Mouse (Mus musculus) myocyte (in vitro differentiated cells): ENCODE measurements around the gene Rpl3. TPM values are rescaled to one million over a fixed set of nuclear protein-coding genes. Genes with fewer than 3 reads are reported as not detected.
A peak's percentile ranks its signal among the peaks of the same experiment; 100 is the strongest.

Experiments used
- H3K27me3 ChIP-seq: one replicate; pipeline ENCODE4 v1.6.1; 2011; ENCODE audit not compliant: control insufficient read depth, insufficient read depth, insufficient read length
- H3K36me3 ChIP-seq: one replicate; pipeline ENCODE4 v1.6.1; 2011; ENCODE audit not compliant: control insufficient read depth, insufficient read depth
- H3K4me2 ChIP-seq: one replicate; pipeline ENCODE4 v1.6.1; 2011; ENCODE audit warnings: low read depth, control low read depth
- H3K4me3 ChIP-seq: one replicate; pipeline ENCODE4 v1.5.1; 2011; ENCODE audit warnings: mild to moderate bottlenecking, control low read depth, moderate library complexity
- H3K79me2 ChIP-seq: one replicate; pipeline ENCODE4 v1.6.1; 2011; ENCODE audit not compliant: control insufficient read depth, insufficient read depth
- H3ac ChIP-seq: one replicate; pipeline ENCODE4 v1.6.1; 2011; ENCODE audit not compliant: control insufficient read depth, insufficient read length
- CEBPB ChIP-seq: IDR thresholded peaks from 2 replicates; pipeline ENCODE4 v1.6.1; 2011; ENCODE audit warnings: mild to moderate bottlenecking, moderate library complexity; ENCODE audit not compliant: poor library complexity, insufficient read depth, severe bottlenecking
- E2F4 ChIP-seq: IDR thresholded peaks from one replicate; pipeline ENCODE4 v1.6.1; 2011; ENCODE audit warnings: mild to moderate bottlenecking, control low read depth, moderate library complexity; ENCODE audit not compliant: insufficient read depth
- MAX ChIP-seq: IDR thresholded peaks from one replicate; pipeline ENCODE4 v1.6.1; 2011; ENCODE audit warnings: low read depth, mild to moderate bottlenecking, control low read depth
- MYOD1 ChIP-seq, 3 experiments: IDR thresholded peaks; one replicate each; pipeline ENCODE4 v1.6.1; 2011; ENCODE audit warnings: control low read depth in 2 of 3, low read depth in 2 of 3, mild to moderate bottlenecking in 2 of 3, moderate library complexity in 1 of 3; ENCODE audit not compliant: insufficient read length in 2 of 3, control insufficient read depth in 1 of 3
- MYOG ChIP-seq, 3 experiments: IDR thresholded peaks; one replicate each; pipeline ENCODE4 v1.6.1; 2011; ENCODE audit warnings: control low read depth in 2 of 3, low read depth in 2 of 3, mild to moderate bottlenecking in 2 of 3; ENCODE audit not compliant: insufficient read length in 2 of 3, control insufficient read depth in 1 of 3, insufficient read depth in 1 of 3
- POLR2A ChIP-seq: IDR thresholded peaks from one replicate; pipeline ENCODE4 v1.6.1; 2011; ENCODE audit warnings: low read depth, mild to moderate bottlenecking, control low read depth, moderate library complexity; ENCODE audit not compliant: insufficient read length
- POLR2AphosphoS2 ChIP-seq: IDR thresholded peaks from one replicate; pipeline ENCODE4 v1.6.1; 2011; ENCODE audit warnings: low read depth, control low read depth; ENCODE audit not compliant: insufficient read length
- REST ChIP-seq: IDR thresholded peaks from one replicate; pipeline ENCODE4 v1.6.1; 2011; ENCODE audit warnings: mild to moderate bottlenecking, control low read depth, moderate library complexity; ENCODE audit not compliant: insufficient read depth, insufficient read length
- SRF ChIP-seq: IDR thresholded peaks from one replicate; pipeline ENCODE4 v1.6.1; 2011; ENCODE audit warnings: low read depth; ENCODE audit not compliant: control insufficient read depth, insufficient read length
- TCF12 ChIP-seq: IDR thresholded peaks from one replicate; pipeline ENCODE4 v1.6.1; 2011; ENCODE audit warnings: mild to moderate bottlenecking, control low read depth; ENCODE audit not compliant: poor library complexity, insufficient read depth, severe bottlenecking
- TCF3 ChIP-seq: IDR thresholded peaks from one replicate; pipeline ENCODE4 v1.6.1; 2011; ENCODE audit warnings: low read depth, control low read depth; ENCODE audit not compliant: insufficient read length
- USF1 ChIP-seq: IDR thresholded peaks from one replicate; pipeline ENCODE4 v1.6.1; 2011; ENCODE audit warnings: low read depth, mild to moderate bottlenecking, control low read depth, moderate library complexity
- polyA plus RNA-seq: library from polyadenylated mRNA; unstranded; fragments of >200 nt; fragmentation: generic; extraction: Trizol; gene quantifications from one replicate; pipeline ENCODE4 v1.2.1, GENCODE M21; 2012; ENCODE audit warnings: missing spikeins

The Rpl3 gene
- polyA plus RNA-seq, 1 experiment: 1,089 TPM

DNA sequence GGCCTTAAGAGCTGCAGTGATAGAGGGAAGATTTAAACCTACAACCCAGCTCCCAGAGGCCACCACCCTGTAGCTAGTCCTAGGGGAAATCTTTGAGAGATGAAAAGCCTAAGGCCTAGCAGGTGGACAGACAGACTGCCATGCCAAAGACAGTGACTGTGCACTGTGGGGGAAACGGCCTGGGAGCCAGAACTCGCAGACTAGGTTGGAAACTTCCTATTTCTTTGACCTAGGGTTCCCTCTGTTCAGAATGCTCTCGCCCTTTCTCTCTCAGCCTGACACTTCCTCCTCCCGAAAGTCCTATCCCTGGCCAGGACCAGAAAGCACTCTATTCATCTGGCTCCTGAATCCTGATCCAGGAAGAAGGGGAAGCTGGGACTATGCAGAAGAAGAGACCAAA, 49.5 kb downstream of the Rpl3 start:
- H3K36me3 ChIP-seq: no peaks in the 10 kb centered on the region
- no peak overlapping the region for H3K4me3 ChIP-seq
- TF ChIP-seq SRF: no peak
- no peak for TF ChIP-seq CEBPB
- TF ChIP-seq USF1: no peak
- TF ChIP-seq REST: no peak
- no peak overlapping the region for H3ac ChIP-seq
- H3K4me2 ChIP-seq: no peak overlapping the region
- no peaks in the 10 kb centered on the region for H3K79me2 ChIP-seq
- H3K27me3 ChIP-seq: no peaks in the 10 kb centered on the region

DNA sequence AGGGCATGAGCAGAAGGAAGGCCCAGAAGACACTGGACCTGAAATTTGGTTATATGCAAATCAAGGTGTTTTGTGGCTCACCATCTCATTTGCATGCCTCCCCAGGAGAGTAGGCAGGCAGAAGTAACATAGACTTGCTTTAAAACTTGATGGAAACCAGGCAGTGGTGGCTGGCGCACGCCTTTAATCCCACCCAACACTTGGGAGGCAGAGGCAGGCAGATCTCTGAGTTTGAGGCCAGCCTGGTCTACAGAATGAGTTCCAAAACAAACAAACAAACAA, 53.6 kb downstream of the Rpl3 start:
- H3ac ChIP-seq: no peak overlapping the region
- no peak overlapping the region for H3K4me3 ChIP-seq
- H3K4me2 ChIP-seq: peak overlapping the region; percentile 30
- no peaks in the 10 kb centered on the region for H3K79me2 ChIP-seq
- H3K27me3 ChIP-seq: no peaks in the 10 kb centered on the region
- TF ChIP-seq MAX (no peak), POLR2A (no peak), E2F4 (no peak), MYOG (IDR thresholded peaks at IDR 0.05; ENCODE audit: control insufficient read depth in 1 of 3, insufficient read depth in 1 of 3, insufficient read length in 2 of 3, low read depth in 2 of 3) (no peak), TCF3 (no peak), TCF12 (no peak), MYOD1 (IDR thresholded peaks at IDR 0.05; ENCODE audit: control insufficient read depth in 1 of 3, insufficient read length in 2 of 3, low read depth in 2 of 3) (no peak), CEBPB (no peak), REST (no peak), USF1 (no peak), POLR2AphosphoS2 (no peak), SRF (no peak)
- no peaks in the 10 kb centered on the region for H3K36me3 ChIP-seq

- no peak overlapping the region for H3ac ChIP-seq
- no peak overlapping the region for H3K4me3 ChIP-seq
- H3K36me3 ChIP-seq: no peaks in the 10 kb centered on the region
- no peaks in the 10 kb centered on the region for H3K27me3 ChIP-seq
- no peak for TF ChIP-seq TCF3
- TF ChIP-seq TCF12: no peak
- no peak for TF ChIP-seq POLR2AphosphoS2
- TF ChIP-seq USF1: no peak
- no peak for TF ChIP-seq REST
- TF ChIP-seq E2F4: no peak
- TF ChIP-seq SRF: no peak
- no peak for TF ChIP-seq MAX
- TF ChIP-seq CEBPB: no peak
- no peak for TF ChIP-seq POLR2A
- no peak for TF ChIP-seq MYOD1 (IDR thresholded peaks at IDR 0.05; ENCODE audit: control insufficient read depth in 1 of 3, insufficient read length in 2 of 3, low read depth in 2 of 3)
- TF ChIP-seq MYOG (IDR thresholded peaks at IDR 0.05; ENCODE audit: control insufficient read depth in 1 of 3, insufficient read depth in 1 of 3, insufficient read length in 2 of 3, low read depth in 2 of 3): no peak
- no peaks in the 10 kb centered on the region for H3K79me2 ChIP-seq
- peak overlapping the region; percentile 30 for H3K4me2 ChIP-seq
Measured at GRCm38 (mm10) chr15:80037255-80038109, 54.2 kb downstream of the Rpl3 start.

DNA sequence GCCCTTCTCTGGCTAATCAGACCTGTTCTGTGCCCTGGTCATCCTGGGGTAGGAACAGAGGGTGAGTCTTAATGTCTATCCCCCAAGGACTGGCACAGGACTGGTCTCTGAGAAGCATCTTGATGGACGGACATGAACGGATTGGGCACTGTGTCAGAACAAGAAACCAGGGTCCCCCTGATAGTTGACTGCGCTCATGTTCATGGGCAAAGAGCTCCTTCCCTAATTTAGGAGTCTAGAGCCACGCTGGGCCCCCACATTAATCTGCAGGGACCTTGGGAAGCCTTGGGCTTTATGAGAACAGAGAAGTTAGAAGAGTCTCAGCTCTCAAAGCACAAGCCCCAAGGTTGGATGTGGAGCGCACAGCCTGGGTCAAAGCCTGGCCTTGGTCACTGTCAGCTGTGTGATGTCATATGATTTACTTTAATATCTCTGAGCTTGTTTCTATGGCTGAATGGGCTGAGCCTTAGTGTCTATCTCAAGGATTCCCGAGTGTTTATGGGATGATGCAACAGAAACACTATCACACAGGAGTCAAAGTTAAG, 56.3 kb downstream of the Rpl3 start:
- H3K27me3 ChIP-seq: no peaks in the 10 kb centered on the region
- no peak overlapping the region for H3ac ChIP-seq
- no peak overlapping the region for H3K4me3 ChIP-seq
- no peaks in the 10 kb centered on the region for H3K36me3 ChIP-seq
- no peaks in the 10 kb centered on the region for H3K79me2 ChIP-seq
- H3K4me2 ChIP-seq: no peak overlapping the region
- TF ChIP-seq MAX: no peak
- TF ChIP-seq E2F4: no peak
- TF ChIP-seq TCF12: no peak
- TF ChIP-seq USF1: no peak
- no peak for TF ChIP-seq MYOG (IDR thresholded peaks at IDR 0.05; ENCODE audit: control insufficient read depth in 1 of 3, insufficient read depth in 1 of 3, insufficient read length in 2 of 3, low read depth in 2 of 3)
- no peak for TF ChIP-seq SRF
- no peak for TF ChIP-seq CEBPB
- TF ChIP-seq POLR2A: no peak
- no peak for TF ChIP-seq REST
- TF ChIP-seq POLR2AphosphoS2: no peak
- no peak for TF ChIP-seq MYOD1 (IDR thresholded peaks at IDR 0.05; ENCODE audit: control insufficient read depth in 1 of 3, insufficient read length in 2 of 3, low read depth in 2 of 3)
- TF ChIP-seq TCF3: no peak

DNA sequence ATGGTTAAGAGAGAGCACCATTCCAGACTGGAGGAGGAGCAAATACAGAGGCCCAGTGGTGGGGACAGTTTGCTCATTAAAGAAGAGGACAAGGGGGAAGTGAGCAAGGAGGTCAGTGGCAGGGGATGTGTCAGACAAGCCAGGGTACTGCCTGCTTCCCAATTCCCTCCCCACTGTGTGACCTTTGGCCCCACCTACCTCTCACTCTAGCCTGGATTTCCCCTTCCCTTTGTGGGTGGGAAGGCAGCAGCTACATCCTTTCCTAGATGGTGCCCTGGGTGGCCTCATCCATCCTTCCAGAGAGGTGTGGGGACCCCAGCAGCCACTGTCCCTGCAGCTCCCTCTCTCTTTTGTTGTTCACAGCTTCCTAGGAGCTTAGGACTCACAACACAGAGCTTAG, 56.8 kb downstream of the Rpl3 start:
- Histone ChIP-seq H3K4me3 (no peak overlapping the region), H3ac (no peak overlapping the region)
- no peak for TF ChIP-seq MAX
- TF ChIP-seq E2F4: no peak
- TF ChIP-seq MYOD1 (IDR thresholded peaks at IDR 0.05; ENCODE audit: control insufficient read depth in 1 of 3, insufficient read length in 2 of 3, low read depth in 2 of 3): no peak
- no peak for TF ChIP-seq TCF12
- no peak for TF ChIP-seq POLR2AphosphoS2
- no peak for TF ChIP-seq MYOG (IDR thresholded peaks at IDR 0.05; ENCODE audit: control insufficient read depth in 1 of 3, insufficient read depth in 1 of 3, insufficient read length in 2 of 3, low read depth in 2 of 3)
- TF ChIP-seq USF1: no peak
- no peak for TF ChIP-seq REST
- TF ChIP-seq SRF: no peak
- TF ChIP-seq CEBPB: no peak
- TF ChIP-seq POLR2A: no peak
- no peak for TF ChIP-seq TCF3

More for the DNA sequence above, 56.8 kb downstream of the Rpl3 start:
- H3K4me2 ChIP-seq: no peak overlapping the region
- no peaks in the 10 kb centered on the region for H3K27me3 ChIP-seq
- no peaks in the 10 kb centered on the region for H3K36me3 ChIP-seq
- no peaks in the 10 kb centered on the region for H3K79me2 ChIP-seq
